Mouse (Mus musculus): ENCODE data around the gene Glt28d2. TPM values are rescaled to one million over a fixed set of nuclear protein-coding genes. Genes with fewer than 3 reads are reported as not detected.

The Glt28d2 gene
- polyA plus RNA-seq, 1 experiment from 2014 or later = 4.3 TPM

DNA sequence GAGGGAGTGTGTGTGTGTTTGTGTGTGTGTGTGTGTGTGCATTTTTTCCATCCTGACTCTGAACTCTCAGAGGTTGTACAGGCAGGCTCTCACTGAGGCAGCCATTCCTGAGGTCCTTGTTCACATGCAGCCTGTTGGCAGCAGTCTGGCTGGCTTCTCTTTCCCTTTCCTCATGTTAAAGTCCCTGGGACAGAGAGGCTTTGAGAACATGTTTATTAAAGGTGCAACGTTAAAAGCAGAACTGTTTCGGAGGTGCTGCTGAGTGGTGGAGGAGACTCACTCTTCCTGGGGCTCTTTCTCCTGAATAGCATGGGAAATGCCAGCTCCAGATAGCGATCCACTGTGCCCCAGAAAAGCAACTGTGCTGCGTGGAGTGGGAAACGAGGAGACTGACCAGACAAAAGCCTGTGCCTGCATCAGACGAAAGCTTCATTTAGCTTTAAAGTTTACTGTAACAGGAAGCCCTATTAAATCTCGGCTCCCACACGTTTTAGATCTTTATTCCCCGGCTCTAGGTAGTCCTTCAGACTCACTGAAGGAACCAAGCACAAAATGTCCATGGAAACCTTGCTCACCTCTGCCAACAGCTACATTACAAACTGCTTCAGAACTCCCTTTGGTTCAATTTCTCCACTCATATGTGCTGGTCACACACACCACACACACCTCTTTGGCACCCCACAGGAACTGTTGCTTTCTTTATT lies 45.0 kb downstream of the Glt28d2 start:
- Histone ChIP-seq H3K36me3 (ENCODE audit: insufficient read depth, low read length) (no peaks in the 10 kb centered on the region), H3K27me3 (replicated peaks; ENCODE audit: insufficient read depth, low read length) (no peaks in the 10 kb centered on the region), H3K9ac (replicated peaks; ENCODE audit: low read depth) (no peak overlapping the region), H3K4me3 (ENCODE audit: low read depth, low read length) (no peak overlapping the region), H3K9me3 (ENCODE audit: low read length) (no peaks in the 10 kb centered on the region), H3K27ac (ENCODE audit: low read length) (peak overlapping the region; percentile 64; the same call in 1 of the 2 replicates), H3K4me1 (ENCODE audit: insufficient read depth, low read depth, low read length) (0 out of 2 replicates have a peak, but pooled peaks cover 6% of the 10 kb centered on the region), H3K4me2 (replicated peaks; ENCODE audit: low read depth, low read length) (0 out of 2 replicates have a peak overlapping the region, but pooled peaks have one; percentile 27)
- 18% methylated on average over 9 of the region's 9 CpGs for WGBS
- ATAC-seq (no peak), DNase-seq (ENCODE audit: low spot score) (peak; percentile 14)
- TF ChIP-seq CTCF (IDR thresholded peaks at IDR 0.05) (no peak), EP300 (IDR thresholded peaks at IDR 0.05) (no peak)

DNA sequence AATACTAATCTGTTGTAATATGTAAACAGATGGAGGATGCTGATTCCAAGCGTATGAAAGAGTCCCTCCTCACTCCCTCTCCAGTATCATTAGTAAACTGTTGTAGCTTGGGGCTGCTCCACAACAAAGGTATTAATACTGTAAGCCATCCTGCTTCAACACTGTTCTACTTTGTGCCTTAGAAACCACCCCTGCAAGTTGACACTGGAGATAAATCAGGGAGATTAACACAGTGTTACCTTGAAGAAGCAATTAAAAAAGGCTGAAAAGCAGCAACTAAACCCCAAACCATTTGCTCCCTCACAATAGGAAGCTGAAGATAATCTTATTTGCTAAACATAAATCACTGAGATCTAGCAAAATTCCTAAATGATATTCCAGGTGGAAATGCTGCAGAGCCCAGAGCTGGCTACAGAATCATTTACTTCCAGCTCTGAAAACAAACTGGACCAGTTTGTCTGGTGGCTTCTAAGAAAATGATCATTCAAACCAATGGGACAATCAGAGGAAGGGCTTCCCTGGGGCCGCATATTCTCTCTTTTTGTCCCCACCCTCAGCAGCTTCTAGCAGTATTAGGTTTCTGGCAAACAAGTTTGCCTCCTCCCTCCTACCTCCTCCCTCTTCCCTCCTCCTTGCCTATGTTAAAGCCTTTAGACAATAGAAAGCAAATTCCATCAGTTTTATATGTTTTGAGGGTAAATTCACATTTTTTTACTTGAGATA lies 45.7 kb downstream of the Glt28d2 start:
- ATAC-seq = no peak
- H3K4me2 ChIP-seq (replicated peaks; ENCODE audit: low read depth, low read length) = no peak overlapping the region
- no peak overlapping the region for H3K9ac ChIP-seq (replicated peaks; ENCODE audit: low read depth)
- 0 out of 2 replicates have a peak, but pooled peaks cover 6% of the 10 kb centered on the region for H3K4me1 ChIP-seq (ENCODE audit: insufficient read depth, low read depth, low read length)
- H3K27me3 ChIP-seq (replicated peaks; ENCODE audit: insufficient read depth, low read length) = no peaks in the 10 kb centered on the region
- H3K27ac ChIP-seq (ENCODE audit: low read length) = 0 out of 2 replicates have a peak overlapping the region, but pooled peaks have one; percentile 64
- H3K4me3 ChIP-seq (ENCODE audit: low read depth, low read length) = no peak overlapping the region
- TF ChIP-seq CTCF (IDR thresholded peaks at IDR 0.05) (no peak), EP300 (IDR thresholded peaks at IDR 0.05) (no peak)
- 19% methylated on average over 2 of the region's 2 CpGs for WGBS
- no peaks in the 10 kb centered on the region for H3K9me3 ChIP-seq (ENCODE audit: low read length)
- no peak for DNase-seq (ENCODE audit: low spot score)
- no peaks in the 10 kb centered on the region for H3K36me3 ChIP-seq (ENCODE audit: insufficient read depth, low read length)

DNA sequence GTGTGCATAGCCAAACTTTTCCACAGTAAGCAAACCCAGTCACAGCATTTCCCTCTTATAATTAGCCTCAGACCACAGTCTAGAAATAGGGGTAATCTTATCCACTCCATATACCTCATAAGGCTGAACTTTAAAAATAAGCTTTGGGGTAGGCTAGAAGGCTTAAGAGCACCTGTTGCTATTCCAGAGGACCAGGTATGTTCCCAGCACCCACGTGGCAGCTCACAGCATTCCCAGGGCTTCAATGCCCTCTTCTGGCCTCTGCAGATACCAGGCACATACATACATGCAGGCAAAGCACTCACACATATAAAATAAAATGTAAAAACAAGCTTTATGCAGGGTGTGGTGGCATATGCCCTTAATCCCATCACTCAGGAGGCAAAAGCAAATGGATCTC lies 53.7 kb downstream of the Glt28d2 start:
- no peak overlapping the region for H3K4me2 ChIP-seq (replicated peaks; ENCODE audit: low read depth, low read length)
- H3K9me3 ChIP-seq (ENCODE audit: low read length) = no peaks in the 10 kb centered on the region
- TF ChIP-seq EP300 (IDR thresholded peaks at IDR 0.05) (no peak), CTCF (IDR thresholded peaks at IDR 0.05) (no peak)

GRCm38 (mm10) chr3:85832490-85833155 lies 54.7 kb downstream of the Glt28d2 start:
- Histone ChIP-seq H3K27ac (ENCODE audit: low read length) (no peak overlapping the region), H3K36me3 (ENCODE audit: insufficient read depth, low read length) (no peaks in the 10 kb centered on the region), H3K4me1 (ENCODE audit: insufficient read depth, low read depth, low read length) (no peaks in the 10 kb centered on the region), H3K9ac (replicated peaks; ENCODE audit: low read depth) (no peak overlapping the region), H3K4me3 (ENCODE audit: low read depth, low read length) (no peak overlapping the region), H3K9me3 (ENCODE audit: low read length) (no peaks in the 10 kb centered on the region), H3K27me3 (replicated peaks; ENCODE audit: insufficient read depth, low read length) (no peaks in the 10 kb centered on the region), H3K4me2 (replicated peaks; ENCODE audit: low read depth, low read length) (no peak overlapping the region)
- ATAC-seq (no peak), DNase-seq (ENCODE audit: low spot score) (no peak)
- TF ChIP-seq CTCF (IDR thresholded peaks at IDR 0.05) = no peak
- TF ChIP-seq EP300 (IDR thresholded peaks at IDR 0.05) = no peak
- WGBS = 80% methylated on average over 10 of the region's 10 CpGs

More for the DNA sequence above, 53.7 kb downstream of the Glt28d2 start:
- no peaks in the 10 kb centered on the region for H3K36me3 ChIP-seq (ENCODE audit: insufficient read depth, low read length)
- H3K27me3 ChIP-seq (replicated peaks; ENCODE audit: insufficient read depth, low read length) = no peaks in the 10 kb centered on the region
- H3K27ac ChIP-seq (ENCODE audit: low read length) = no peak overlapping the region
- no peaks in the 10 kb centered on the region for H3K4me1 ChIP-seq (ENCODE audit: insufficient read depth, low read depth, low read length)
- H3K9ac ChIP-seq (replicated peaks; ENCODE audit: low read depth) = no peak overlapping the region
- WGBS = 81% methylated on average over 1 of the region's 1 CpGs
- DNase-seq (ENCODE audit: low spot score) = no peak
- ATAC-seq = no peak
- no peak overlapping the region for H3K4me3 ChIP-seq (ENCODE audit: low read depth, low read length)

GRCm38 (mm10) chr3:85831785-85832184 lies 55.5 kb downstream of the Glt28d2 start:
- DNase-seq (ENCODE audit: low spot score) = no peak
- H3K27me3 ChIP-seq (replicated peaks; ENCODE audit: insufficient read depth, low read length) = no peaks in the 10 kb centered on the region
- H3K27ac ChIP-seq (ENCODE audit: low read length) = no peak overlapping the region
- no peak overlapping the region for H3K4me3 ChIP-seq (ENCODE audit: low read depth, low read length)
- H3K4me2 ChIP-seq (replicated peaks; ENCODE audit: low read depth, low read length) = no peak overlapping the region
- no peaks in the 10 kb centered on the region for H3K4me1 ChIP-seq (ENCODE audit: insufficient read depth, low read depth, low read length)
- TF ChIP-seq EP300 (IDR thresholded peaks at IDR 0.05) = no peak
- no peaks in the 10 kb centered on the region for H3K9me3 ChIP-seq (ENCODE audit: low read length)
- H3K36me3 ChIP-seq (ENCODE audit: insufficient read depth, low read length) = no peaks in the 10 kb centered on the region
- ATAC-seq = no peak
- WGBS = 67% methylated on average over 1 of the region's 1 CpGs
- H3K9ac ChIP-seq (replicated peaks; ENCODE audit: low read depth) = no peak overlapping the region

DNA sequence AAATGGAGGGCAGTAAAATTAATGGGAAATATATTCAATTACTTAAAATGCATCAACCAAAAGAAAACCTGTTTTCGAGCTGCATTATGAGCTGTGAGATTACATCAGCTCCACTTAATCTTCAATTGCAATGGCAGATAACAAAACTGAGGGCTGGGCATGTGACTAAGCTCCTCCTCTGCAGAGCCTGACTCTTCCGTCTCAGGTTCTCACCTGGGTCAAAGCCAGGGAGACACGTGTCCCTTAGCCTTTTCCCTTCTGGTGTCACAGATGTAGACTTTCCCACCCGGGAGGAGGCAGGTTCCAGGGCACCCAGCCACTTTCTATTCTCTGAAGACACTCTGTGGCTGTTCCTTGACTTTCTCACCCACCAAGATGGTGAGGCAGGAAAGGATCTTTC lies 58.3 kb downstream of the Glt28d2 start:
- Histone ChIP-seq H3K4me2 (replicated peaks; ENCODE audit: low read depth, low read length) (no peak overlapping the region), H3K36me3 (ENCODE audit: insufficient read depth, low read length) (no peaks in the 10 kb centered on the region), H3K9ac (replicated peaks; ENCODE audit: low read depth) (no peak overlapping the region), H3K9me3 (ENCODE audit: low read length) (no peaks in the 10 kb centered on the region), H3K27me3 (replicated peaks; ENCODE audit: insufficient read depth, low read length) (no peaks in the 10 kb centered on the region), H3K4me3 (ENCODE audit: low read depth, low read length) (no peak overlapping the region), H3K4me1 (ENCODE audit: insufficient read depth, low read depth, low read length) (no peaks in the 10 kb centered on the region), H3K27ac (ENCODE audit: low read length) (no peak overlapping the region)
- no peak for ATAC-seq
- TF ChIP-seq EP300 (IDR thresholded peaks at IDR 0.05) = no peak
- no peak for TF ChIP-seq CTCF (IDR thresholded peaks at IDR 0.05)
- DNase-seq (ENCODE audit: low spot score) = peak; percentile 20
- 41% methylated on average over 4 of the region's 4 CpGs for WGBS

Data from lung, postnatal 0 days (tissue).